Mouse (Mus musculus): ENCODE data around the gene Xntrpc. TPM values are rescaled to one million over a fixed set of nuclear protein-coding genes. Genes with fewer than 3 reads are reported as not detected.
"Not testable (repeated sequence)": the region's sequence is repeated elsewhere in the genome, so short reads cannot be mapped to it uniquely, and the experiment has no call there.

The Xntrpc gene
- under 1 TPM; 0.68 to 0.78 TPM for total RNA-seq (2021)
- long read RNA-seq, experiment 1, partial matches to known transcripts: 0 of 1 reads
- long read RNA-seq, experiment 1, other reads (novel, unspliced or antisense): 1 of 1 reads
- long read RNA-seq, experiment 2, partial matches to known transcripts: 0 of 2 reads
- long read RNA-seq, experiment 2, other reads (novel, unspliced or antisense): 2 of 2 reads

DNA sequence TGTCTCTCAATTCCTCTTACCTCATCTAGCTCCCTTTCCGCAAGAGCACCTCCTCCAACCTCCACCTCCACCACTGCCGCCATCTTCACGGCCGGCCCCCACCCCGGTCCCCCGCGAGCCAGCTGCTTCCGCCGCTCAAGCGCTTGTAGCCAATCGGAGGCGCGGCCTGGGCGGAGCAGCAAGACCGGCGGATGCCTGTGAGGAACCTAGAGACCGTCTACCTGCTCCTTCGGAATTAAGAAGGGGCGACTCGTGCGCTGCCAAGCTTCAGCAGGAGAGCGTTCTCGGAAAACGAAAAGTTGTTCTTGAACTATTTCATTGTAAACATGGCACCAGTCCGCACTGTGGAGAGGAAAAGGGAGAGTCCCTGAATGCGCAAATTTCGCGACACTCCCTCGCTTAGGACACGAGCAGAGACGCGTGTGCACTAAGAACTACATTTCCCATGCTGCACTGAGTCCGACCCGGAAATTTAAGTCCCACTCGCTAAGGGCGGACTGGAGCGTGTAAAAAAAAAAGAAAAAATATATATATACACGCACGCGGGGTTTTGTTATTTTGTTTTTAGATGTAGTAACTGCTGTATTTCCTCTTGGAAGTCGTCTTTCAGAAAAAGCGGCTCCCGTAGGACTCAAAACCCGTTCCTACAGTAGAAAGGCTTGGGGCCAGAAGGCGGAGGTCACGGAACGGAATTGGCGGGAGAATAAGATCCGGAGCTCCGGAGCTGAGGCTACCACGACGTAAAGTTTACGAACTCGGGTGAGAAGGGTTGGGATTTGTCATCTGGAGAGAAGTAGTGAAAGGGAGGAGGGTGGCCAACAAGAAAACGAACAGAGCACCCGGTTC, at the start of gene Xntrpc, which contains the start of the genes Rnf121 and Xndc1:
TSS of gene Xntrpc (plus strand) at position 668 of the 846 bp plus-strand sequence.
TSS of gene Rnf121 (minus strand) at position 424 of the 846 bp plus-strand sequence.
TSS of gene Xndc1 (plus strand) at position 466 of the 846 bp plus-strand sequence.
- peak; percentile 93 for DNase-seq (ENCODE audit: low spot score)

DNA sequence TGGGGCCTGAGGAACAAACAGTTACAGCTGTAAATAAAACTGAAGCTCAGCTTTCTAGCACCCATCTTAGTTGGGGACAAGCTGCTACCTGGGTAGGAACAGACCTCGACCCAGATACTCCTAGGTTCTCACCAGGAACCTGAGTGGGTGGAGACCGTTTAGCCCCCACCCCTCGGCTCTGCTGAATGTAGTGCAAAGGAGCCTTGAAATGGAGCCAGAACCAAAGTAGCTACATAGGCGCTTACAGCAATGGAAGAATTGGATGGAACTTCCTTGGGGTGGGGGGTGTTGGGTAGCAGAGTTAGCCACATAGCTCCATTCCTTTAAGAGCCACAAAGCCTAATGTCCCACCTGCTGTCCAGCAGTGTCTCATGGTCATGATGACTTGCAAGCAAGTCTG, 48.6 kb upstream of the Xntrpc start:
- DNase-seq (ENCODE audit: low spot score): no peak

DNA sequence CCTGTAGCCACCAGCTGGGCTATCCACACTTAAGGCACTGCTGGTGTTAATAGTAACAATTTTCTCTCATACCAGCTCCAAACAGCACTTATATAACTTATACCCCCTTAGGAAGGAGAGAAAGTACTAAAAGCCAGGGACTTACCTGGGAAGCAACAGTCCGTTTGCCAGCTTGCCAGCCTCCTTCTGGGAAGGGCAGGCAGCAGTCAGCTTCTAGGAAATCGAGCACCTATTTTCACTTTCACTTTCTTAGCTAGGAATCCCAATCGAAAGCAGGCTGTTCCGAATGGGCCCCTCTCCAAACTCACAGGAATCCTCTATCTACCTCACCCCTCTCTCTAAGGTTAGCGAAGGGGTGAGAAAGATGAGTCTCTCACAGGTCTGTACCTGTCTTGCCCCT, 48.1 kb upstream of the Xntrpc start:
- DNase-seq (ENCODE audit: low spot score): no peak

DNA sequence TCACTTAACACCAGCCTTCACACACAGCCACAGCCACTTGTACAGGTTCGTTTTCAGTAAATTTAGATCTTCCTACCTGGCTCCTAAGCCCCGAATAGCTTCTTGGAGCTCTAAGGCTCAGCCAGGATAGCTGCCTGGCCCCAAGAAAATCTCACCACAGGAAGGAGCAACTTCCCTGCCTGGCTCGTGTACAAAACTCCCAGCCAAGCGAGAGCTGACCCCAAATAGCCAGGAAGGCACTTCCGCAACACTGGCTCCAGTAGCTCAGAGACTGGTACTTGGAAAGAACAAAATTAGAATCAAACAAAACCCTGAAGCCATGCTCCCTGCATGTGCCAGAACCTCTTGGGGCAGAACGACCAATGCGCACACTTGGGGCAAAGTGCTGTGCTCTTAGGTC, 47.5 kb upstream of the Xntrpc start:
- DNase-seq (ENCODE audit: low spot score): no peak

DNA sequence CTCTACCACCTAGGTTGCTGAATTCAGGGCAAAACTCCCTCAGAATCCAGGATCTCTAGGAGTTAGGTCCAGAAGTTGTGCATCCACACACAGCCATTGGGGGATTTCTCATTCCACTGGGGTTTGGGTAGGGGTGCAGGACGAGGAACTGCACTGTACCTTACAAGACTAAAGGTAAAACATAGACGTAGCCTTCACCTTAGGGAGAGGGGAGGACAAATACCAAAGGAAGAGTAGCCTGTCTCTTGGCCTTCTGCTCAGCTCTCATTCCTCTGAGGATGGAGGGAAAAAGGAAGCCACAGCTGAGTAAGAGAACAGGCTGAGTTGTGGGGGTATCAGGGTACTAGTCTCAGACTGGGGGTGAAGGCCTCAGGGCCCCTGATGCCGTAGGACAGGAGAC, 46.9 kb upstream of the Xntrpc start, which contains the start of gene Il18bp:
TSS of gene Il18bp (minus strand) at position 101 of the 400 bp plus-strand sequence.
- no peak for DNase-seq (ENCODE audit: low spot score)

DNA sequence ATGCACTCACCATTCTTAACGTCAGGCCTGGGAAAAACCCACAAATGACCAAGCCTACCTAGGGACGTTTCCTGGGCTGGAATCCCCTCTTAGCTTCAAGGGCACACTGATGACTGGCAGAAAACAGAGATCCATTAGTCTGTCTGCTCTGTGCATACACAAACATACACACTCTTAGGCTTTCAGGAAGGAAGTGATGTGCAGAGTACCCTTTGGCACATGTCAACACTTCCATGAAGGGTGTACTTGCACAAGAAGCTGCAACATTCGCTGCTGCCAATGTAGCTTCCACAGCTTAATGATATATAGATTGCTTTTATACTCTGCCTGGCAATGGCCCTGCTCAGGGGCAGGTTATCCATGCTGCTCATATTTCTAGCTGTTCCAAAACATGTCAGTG, 46.2 kb upstream of the Xntrpc start:
- no peak for DNase-seq (ENCODE audit: low spot score)

DNA sequence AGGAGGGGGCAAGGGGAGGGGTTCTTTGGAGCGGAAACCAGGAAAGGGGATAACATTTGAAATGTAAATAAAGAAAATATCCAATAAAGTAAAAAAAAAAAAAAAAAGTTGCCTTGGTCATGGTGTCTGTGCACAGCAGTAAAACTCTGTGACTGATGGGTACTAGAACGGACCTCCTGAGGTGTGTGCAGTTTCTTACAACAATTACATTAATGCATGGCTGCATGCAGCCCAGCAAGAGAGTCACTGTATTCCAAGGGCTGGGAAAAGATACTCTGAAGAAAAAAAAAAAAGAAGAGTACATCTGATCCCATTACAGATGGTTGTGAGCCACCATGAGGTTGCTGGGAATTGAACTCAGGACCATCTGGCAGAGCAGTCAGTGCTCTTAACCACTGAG, 44.6 kb upstream of the Xntrpc start:
- DNase-seq (ENCODE audit: low spot score): not testable (repeated sequence)

DNA sequence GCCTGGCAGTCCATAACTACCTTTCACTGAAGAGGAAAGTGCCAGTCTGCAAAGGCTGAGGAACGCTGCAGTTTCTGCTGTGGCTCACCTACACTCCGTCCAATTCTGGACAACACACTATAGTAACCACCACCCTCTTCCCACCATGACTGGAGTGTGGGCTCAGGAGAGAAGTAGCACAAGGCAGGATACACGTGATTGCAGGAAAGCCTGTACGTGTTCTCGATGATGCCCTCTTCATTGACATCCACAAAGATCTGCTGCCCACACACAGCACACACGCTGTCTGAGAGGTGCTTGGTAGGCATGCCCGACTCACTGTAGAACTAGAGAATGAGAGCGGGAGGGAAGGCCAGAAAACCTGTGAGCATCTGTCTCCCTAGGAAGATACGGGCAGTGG, 41.7 kb upstream of the Xntrpc start:
- no peak for DNase-seq (ENCODE audit: low spot score)

DNA sequence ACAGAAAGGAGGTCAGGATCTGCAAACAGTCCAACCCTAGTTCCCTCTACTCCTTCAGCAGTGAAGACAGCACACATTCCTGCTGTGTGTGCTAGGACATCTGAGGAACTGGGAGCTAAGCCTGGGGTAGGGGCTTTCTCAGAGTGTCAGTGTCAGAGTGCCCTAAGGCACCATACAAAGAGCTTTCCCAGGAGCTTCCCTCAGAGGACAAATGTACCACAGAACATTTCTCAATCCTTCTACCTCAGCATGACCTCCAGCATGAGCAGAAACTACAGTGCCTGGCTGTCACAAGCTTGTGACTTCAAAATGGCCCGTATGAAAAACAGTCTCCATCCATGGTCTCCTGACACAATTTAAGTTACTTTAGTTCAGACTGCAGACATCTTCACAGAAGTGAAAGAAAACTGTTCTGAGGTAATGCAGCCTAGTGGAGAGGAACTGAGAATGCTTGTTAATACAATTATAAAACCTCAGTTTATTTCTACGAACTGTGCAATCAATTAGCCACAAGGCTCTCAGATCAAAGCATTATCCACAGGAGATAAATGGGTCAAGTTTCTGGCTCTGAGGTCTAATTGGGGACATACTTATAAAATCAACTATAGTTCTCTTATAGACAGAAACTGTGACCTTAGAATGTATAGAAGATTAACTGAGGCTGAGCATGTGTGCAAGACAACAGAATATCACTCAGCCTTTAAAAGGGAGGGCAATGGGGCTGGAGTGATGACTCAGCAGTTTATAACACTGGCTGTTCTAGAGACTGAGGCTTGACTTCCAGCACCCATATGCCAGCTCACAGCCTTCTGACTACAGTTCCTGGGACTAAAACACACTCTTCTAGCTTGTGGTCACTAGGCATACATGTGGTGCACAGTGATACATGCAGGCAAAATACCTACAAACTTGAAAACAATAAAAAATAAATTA, 40.1 kb upstream of the Xntrpc start:
- DNase-seq (ENCODE audit: low spot score): no peak

DNA sequence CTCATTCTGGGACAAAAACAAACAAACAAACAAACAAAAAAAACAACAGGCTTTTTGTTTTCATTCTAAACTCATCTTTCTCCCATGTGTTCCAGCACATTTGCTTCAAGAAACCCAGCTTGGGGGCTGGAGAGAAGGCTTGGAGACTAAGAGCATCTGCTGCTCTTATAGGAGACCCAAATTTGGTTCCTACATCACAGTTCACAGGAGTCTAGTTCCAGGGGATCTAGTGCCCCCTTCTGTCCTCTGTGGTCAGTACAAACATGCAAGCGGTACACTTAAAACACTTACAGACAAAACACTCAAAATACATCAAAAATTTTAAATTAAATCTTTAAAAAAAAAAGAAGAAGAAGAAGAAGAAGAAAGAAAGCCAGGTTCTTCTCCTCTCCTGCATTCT, 30.6 kb upstream of the Xntrpc start:
- DNase-seq (ENCODE audit: low spot score): no peak

DNA sequence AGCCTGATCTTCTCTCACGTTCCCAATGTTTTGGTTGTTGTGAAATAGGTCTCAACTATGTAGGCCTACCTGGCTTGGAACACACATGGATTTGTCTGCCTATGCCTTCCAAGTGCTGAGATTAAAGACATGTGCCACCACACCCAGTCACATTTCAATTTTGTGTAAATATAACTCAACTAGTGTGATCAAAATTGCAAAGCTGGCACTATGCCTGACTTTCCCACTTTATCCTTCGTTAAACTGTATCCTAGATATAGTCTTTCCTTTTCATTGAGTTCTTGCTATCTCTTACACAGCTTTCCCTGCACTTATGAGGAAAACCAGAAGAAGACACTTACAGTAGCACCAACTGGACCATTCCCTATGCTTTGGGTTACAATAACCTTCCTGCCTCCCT, 30.0 kb upstream of the Xntrpc start:
- no peak for DNase-seq (ENCODE audit: low spot score)

DNA sequence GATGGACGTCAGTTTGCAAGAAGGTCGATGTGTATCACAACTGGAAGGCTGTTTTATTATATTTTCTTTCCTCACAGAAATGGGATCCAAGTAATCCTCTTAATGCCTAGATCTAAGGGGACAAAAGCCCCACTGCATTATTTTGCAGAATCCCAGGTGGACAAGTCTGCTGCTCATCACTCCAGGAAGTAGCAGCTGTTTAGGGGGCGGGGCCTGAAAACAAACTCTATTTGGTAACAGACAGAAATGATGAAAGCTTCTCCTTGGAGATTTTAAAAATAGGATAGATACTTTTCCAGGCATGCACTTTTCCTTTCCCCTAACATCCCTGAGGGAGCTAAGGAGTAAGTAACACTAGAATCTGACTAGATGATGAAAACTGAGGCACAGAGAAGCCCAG, 28.2 kb upstream of the Xntrpc start:
- DNase-seq (ENCODE audit: low spot score): no peak

DNA sequence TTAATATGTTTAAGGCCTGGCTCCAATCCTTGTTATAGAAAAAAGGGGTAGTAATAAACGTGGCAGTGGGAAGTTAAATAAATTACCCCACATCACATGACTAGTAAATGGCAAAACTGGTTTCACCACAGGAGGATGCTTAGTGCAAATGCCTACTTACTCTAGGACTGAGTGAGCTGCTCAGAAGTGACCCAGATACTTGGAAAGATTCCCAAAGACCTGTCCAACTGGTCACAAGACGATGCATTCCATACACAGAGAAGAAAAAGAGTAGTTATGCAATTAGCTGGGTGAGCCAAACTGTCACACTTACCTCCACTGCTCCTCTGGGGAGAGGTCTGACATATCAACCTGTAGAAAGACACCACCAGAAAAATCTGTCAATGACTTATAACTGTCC, 23.2 kb upstream of the Xntrpc start:
- DNase-seq (ENCODE audit: low spot score): no peak

DNA sequence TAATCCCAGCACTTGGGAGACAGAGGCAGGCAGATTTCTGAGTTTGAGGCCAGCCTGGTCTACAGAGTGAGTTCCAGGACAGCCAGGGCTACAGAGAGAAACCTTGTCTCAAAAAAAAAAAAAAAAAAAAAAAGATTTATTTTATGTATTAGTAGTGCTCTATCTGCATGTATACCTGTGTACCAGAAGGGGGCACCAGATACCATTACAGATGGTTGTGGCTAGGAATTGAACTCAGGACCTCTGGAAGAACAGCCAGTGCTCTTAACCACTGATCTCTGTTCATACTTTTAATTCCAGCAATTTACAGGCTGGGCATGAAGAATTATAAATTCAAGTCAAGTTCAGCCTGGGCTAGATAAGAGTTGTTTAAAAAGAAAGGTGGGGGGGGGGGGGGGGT, 17.0 kb upstream of the Xntrpc start:
- DNase-seq (ENCODE audit: low spot score): not testable (repeated sequence)

DNA sequence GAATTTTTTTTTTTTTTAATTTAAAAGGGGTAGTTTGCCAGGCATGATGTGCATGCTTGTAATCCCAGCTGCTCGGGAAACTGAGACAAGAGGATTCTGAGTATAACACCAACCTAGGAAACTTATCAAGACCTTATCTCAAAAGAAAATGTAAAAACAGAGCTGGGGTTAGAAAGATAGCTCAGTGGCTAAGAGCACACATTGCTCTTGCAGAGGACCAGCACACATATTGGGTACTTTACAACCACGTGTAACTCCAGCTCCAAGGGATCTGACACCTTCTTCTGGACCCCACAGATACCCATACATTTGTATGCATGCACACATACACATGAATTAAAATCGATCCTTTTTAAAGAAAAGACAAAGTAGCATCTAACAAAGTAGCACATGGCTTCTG, 4.2 kb upstream of the Xntrpc start:
- no peak for DNase-seq (ENCODE audit: low spot score)

DNA sequence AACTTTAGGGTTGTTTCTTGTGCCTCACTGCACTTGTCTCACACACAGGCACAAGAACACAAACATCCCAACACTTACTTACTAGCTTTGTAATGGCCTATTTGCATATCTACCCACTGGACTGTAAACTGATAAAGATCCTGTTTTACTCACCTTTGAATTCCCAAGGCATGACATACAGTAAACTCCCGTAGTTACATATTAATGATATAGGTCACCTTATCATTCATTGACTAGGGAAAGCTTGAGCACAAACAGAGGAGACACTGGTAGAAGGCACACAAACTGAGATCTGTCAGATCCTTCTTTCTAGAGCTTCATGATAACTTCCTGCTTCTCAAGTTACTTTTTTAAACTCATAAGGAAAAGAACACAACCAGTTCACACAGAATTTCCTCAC, 3.3 kb upstream of the Xntrpc start:
- no peak for DNase-seq (ENCODE audit: low spot score)

DNA sequence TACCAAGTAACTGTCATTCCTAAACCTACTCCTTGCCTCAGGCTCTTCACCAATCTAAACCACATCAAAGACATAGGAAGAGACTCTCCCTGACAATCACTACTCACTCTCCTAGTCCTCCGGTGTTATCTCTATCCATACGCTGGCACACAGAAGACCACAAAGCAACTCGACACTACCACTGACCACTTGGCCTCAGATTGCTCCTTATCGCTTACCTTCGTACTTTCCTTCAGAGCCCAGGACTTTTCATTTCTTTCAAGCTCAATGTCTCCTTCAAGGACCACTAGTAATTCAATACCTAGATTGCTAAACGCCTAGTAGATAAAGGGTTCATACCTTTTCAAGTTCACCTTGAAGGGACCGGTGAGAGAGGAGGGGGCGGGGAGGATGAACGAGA, 1.6 kb upstream of the Xntrpc start:
- DNase-seq (ENCODE audit: low spot score): no peak

DNA sequence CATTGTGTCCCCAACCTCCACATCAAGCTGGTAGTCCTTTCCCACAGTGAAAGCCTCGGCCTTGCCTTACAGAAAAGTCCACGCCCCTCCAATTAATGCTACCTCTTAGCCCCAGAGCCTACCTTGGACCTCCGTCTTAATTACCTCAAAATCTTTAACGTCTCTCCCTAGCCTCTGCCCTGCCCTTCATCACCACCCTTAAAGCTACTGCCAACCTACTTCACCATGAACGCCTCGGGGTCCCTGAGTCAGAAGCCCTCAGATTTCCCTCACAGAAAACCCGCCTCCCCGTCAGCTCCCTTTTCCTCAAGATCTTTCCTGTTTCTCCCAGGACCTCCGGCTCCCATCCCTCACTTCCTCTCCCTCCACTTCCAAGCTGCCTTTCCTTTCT, 863 bp upstream of the Xntrpc start:
- no peak for DNase-seq (ENCODE audit: low spot score)

DNA sequence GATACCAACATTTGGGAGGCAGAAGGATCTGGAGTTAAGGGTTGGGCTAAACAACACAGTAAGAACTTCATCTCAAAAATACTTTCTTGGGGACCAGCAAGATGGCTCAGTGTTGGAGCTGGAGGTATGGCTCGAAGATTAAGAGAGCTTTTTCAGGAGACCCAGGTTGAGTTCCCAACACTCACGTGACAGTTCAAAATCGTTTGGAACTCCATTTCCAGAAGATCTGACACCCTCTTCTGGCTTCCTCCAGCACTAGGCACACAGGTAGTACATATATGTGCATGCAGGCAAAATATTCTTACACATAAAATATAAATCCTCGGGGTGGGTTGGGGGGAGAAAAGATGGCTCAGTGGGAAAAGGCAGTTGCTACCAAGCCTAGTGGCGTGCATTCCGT, 850 bp downstream of the Xntrpc start:
- DNase-seq (ENCODE audit: low spot score): no peak

DNA sequence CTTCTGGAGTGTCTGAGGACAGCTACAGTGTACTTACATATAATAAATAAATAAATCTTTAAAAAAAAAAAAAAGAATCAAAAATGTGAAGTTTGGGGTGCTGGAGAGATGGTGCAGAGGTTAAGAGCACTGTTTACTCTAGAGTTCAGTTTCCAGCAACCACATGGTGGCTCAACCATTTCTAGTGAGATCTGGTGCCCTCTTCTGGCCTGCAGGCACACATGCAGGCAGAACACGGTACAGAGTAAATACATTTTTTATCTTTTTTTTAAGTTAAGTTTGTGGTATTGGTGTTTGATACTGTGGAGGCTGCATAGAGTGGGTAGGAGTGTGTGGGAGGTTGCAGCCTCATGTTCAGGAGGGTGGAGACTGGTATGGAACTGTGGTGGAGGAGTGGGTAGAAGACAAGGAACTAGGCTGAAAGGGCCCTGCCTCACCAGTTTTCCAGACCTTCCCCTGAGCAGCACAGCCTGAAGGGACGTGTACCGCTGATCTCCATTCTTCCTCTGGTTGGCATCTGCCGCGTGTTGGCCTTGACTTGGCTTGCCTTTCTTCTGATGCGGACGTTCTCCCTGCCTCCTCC, 11.3 kb downstream of the Xntrpc start:
- DNase-seq (ENCODE audit: low spot score): no peak

DNA sequence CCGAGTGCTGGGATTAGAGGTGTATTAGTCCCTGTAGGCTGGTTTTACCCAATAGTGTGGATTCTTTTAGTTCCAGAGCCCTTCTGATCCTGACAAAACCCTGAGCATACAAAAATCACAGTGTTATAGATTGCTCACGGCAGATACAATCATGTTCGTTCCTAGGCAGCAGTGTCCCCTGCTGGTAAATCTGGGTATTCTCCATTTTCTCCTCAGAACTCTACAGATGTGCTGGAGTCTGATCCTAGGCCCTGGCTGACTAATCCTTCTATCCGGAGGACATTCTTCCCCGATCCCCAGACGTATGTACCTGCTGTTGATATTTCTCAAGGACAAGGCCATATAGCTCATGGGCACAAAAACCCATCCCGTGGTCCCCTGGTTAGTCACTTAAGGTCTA, 13.0 kb downstream of the Xntrpc start:
- no peak for DNase-seq (ENCODE audit: low spot score)

DNA sequence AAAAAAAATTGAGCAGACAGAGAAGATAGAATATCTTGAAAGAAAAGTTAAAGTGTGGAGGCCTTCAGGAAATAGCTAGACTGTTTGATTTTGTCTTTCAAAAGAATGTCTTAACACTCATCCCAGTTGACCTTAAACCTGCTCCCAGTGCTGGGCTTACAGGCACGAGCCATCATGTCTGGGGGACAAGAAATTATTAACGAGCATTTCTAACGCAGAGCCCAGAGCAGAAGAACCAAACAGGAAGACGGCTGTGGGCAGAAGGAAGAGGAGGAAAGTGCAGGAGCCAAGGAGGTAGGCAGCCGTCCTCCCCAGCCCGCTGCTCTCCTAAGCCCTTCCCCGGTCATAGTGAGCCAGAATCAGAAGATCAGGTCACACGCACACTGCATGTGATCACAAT, 14.8 kb downstream of the Xntrpc start:
- DNase-seq (ENCODE audit: low spot score): no peak
